Mouse (Mus musculus): ENCODE data around the gene Synj2. TPM values are rescaled to one million over a fixed set of nuclear protein-coding genes. Genes with fewer than 3 reads are reported as not detected.

The Synj2 gene
- total and polyA plus RNA-seq, 3 experiments, result 1.2 to 2.5 TPM; not detected in 1

GRCm38 (mm10) chr17:5939871-5940270 lies 1.2 kb upstream of the Synj2 start:
- H3K4me1 ChIP-seq (ENCODE audit: control insufficient read depth in 1 of 2, insufficient read depth in 2 of 2, low read length in 2 of 2), result peaks cover 10 to 23% of the 10 kb centered on the region in 2 experiments
- H3K79me2 ChIP-seq (ENCODE audit: control insufficient read depth, insufficient read depth, low read length, poor library complexity), result no peaks in the 10 kb centered on the region
- H3K9me3 ChIP-seq (replicated peaks; ENCODE audit: insufficient read depth, low read length), result no peaks in the 10 kb centered on the region
- no peak for DNase-seq (ENCODE audit: low read depth, low spot score)
- no peak overlapping the region for H3K4me3 ChIP-seq (ENCODE audit: control insufficient read depth in 1 of 2, insufficient read depth in 1 of 2, low read depth in 2 of 2, low read length in 2 of 2)
- TF ChIP-seq MYB (IDR thresholded peaks at IDR 0.05; ENCODE audit: low read depth, low read length) (no peak), HCFC1 (IDR thresholded peaks at IDR 0.05; ENCODE audit: low read depth, low read length) (no peak), POLR2AphosphoS5 (IDR thresholded peaks at IDR 0.05; ENCODE audit: borderline replicate concordance, low read depth, low read length) (no peak), TBP (IDR thresholded peaks at IDR 0.05; ENCODE audit: low read depth, low read length) (no peak)
- no peak overlapping the region for H3K9ac ChIP-seq (ENCODE audit: control insufficient read depth, low read depth, low read length, poor library complexity, severe bottlenecking)
- H3K36me3 ChIP-seq (ENCODE audit: control insufficient read depth in 1 of 2, insufficient read depth in 2 of 2, low read length in 2 of 2), result peaks cover 0 to 17% of the 10 kb centered on the region in 2 experiments; a peak in 2 of 4 replicates
- H3K27ac ChIP-seq (ENCODE audit: control insufficient read depth, low read depth, low read length), result no peak overlapping the region
- no peaks in the 10 kb centered on the region for H3K27me3 ChIP-seq (ENCODE audit: control insufficient read depth in 1 of 2, insufficient read depth in 2 of 2, low read length in 2 of 2)

GRCm38 (mm10) chr17:5940792-5941191 lies 288 bp upstream of the Synj2 start:
- DNase-seq (ENCODE audit: low read depth, low spot score), result peak; percentile 74

GRCm38 (mm10) chr17:5942156-5942555 lies 1.1 kb downstream of the Synj2 start:
- Histone ChIP-seq H3K36me3 (ENCODE audit: control insufficient read depth in 1 of 2, insufficient read depth in 2 of 2, low read length in 2 of 2) (peaks cover 0 to 17% of the 10 kb centered on the region in 2 experiments; a peak in 2 of 4 replicates), H3K27me3 (ENCODE audit: control insufficient read depth in 1 of 2, insufficient read depth in 2 of 2, low read length in 2 of 2) (no peaks in the 10 kb centered on the region), H3K4me3 (ENCODE audit: control insufficient read depth in 1 of 2, insufficient read depth in 1 of 2, low read depth in 2 of 2, low read length in 2 of 2) (peak overlapping the region; percentile 86 to 97; a peak in 3 of 4 replicates), H3K9ac (ENCODE audit: control insufficient read depth, low read depth, low read length, poor library complexity, severe bottlenecking) (no peak overlapping the region), H3K79me2 (ENCODE audit: control insufficient read depth, insufficient read depth, low read length, poor library complexity) (no peaks in the 10 kb centered on the region), H3K9me3 (replicated peaks; ENCODE audit: insufficient read depth, low read length) (no peaks in the 10 kb centered on the region), H3K27ac (ENCODE audit: control insufficient read depth, low read depth, low read length) (no peak overlapping the region), H3K4me1 (ENCODE audit: control insufficient read depth in 1 of 2, insufficient read depth in 2 of 2, low read length in 2 of 2) (peaks cover 10 to 15% of the 10 kb centered on the region in 2 experiments)
- TF ChIP-seq USF2 (IDR thresholded peaks at IDR 0.05; ENCODE audit: borderline replicate concordance in 1 of 2, insufficient read depth in 1 of 2, low read depth in 1 of 2, low read length in 2 of 2) (no peak), TCF12 (IDR thresholded peaks at IDR 0.05; ENCODE audit: low read depth, low read length) (no peak), MEF2A (IDR thresholded peaks at IDR 0.05; ENCODE audit: extremely low read depth, insufficient replicate concordance, low read depth, low read length, poor library complexity, severe bottlenecking) (no peak), GATA1 (IDR thresholded peaks at IDR 0.05; ENCODE audit: low read depth, low read length) (no peak), SIN3A (IDR thresholded peaks at IDR 0.05; ENCODE audit: low read length) (no peak), UBTF (IDR thresholded peaks at IDR 0.05; ENCODE audit: borderline replicate concordance, insufficient read depth, low read depth, low read length) (no peak), KAT2A (conservative IDR thresholded peaks at IDR 0.05; ENCODE audit: low read depth, low read length) (no peak), ZKSCAN1 (IDR thresholded peaks at IDR 0.05; ENCODE audit: low read depth, low read length) (no peak), POLR2A (IDR thresholded peaks at IDR 0.05; ENCODE audit: control insufficient read depth in 1 of 2, insufficient read depth in 1 of 2, low read depth in 1 of 2, low read length in 2 of 2, poor library complexity in 1 of 2) (no peak), TBP (IDR thresholded peaks at IDR 0.05; ENCODE audit: low read depth, low read length) (no peak), ETS1 (IDR thresholded peaks at IDR 0.05; ENCODE audit: low read depth, low read length) (no peak), POLR2AphosphoS2 (IDR thresholded peaks at IDR 0.05; ENCODE audit: low read length) (no peak), RAD21 (IDR thresholded peaks at IDR 0.05; ENCODE audit: low read depth, low read length) (no peak), E2F4 (IDR thresholded peaks at IDR 0.05; ENCODE audit: borderline replicate concordance, low read depth, low read length) (no peak), HCFC1 (IDR thresholded peaks at IDR 0.05; ENCODE audit: low read depth, low read length) (no peak), JUND (IDR thresholded peaks at IDR 0.05; ENCODE audit: low read depth, low read length) (no peak)
- peak; percentile 34 for DNase-seq (ENCODE audit: low read depth, low spot score)

More at GRCm38 (mm10) chr17:5940792-5941191, 288 bp upstream of the Synj2 start:
- no peaks in the 10 kb centered on the region for H3K79me2 ChIP-seq (ENCODE audit: control insufficient read depth, insufficient read depth, low read length, poor library complexity)
- H3K27ac ChIP-seq (ENCODE audit: control insufficient read depth, low read depth, low read length), result no peak overlapping the region
- peaks cover 10 to 16% of the 10 kb centered on the region in 2 experiments for H3K4me1 ChIP-seq (ENCODE audit: control insufficient read depth in 1 of 2, insufficient read depth in 2 of 2, low read length in 2 of 2)
- H3K27me3 ChIP-seq (ENCODE audit: control insufficient read depth in 1 of 2, insufficient read depth in 2 of 2, low read length in 2 of 2), result no peaks in the 10 kb centered on the region
- peak overlapping the region in 1 of 2 experiments; percentile 34; a peak in 3 of 4 replicates for H3K4me3 ChIP-seq (ENCODE audit: control insufficient read depth in 1 of 2, insufficient read depth in 1 of 2, low read depth in 2 of 2, low read length in 2 of 2)
- no peaks in the 10 kb centered on the region for H3K9me3 ChIP-seq (replicated peaks; ENCODE audit: insufficient read depth, low read length)
- H3K9ac ChIP-seq (ENCODE audit: control insufficient read depth, low read depth, low read length, poor library complexity, severe bottlenecking), result peak overlapping the region; percentile 36
- H3K36me3 ChIP-seq (ENCODE audit: control insufficient read depth in 1 of 2, insufficient read depth in 2 of 2, low read length in 2 of 2), result peaks cover 0 to 17% of the 10 kb centered on the region in 2 experiments; a peak in 2 of 4 replicates
- TF ChIP-seq ZMIZ1 (IDR thresholded peaks at IDR 0.05; ENCODE audit: low read depth, low read length) (no peak), HCFC1 (IDR thresholded peaks at IDR 0.05; ENCODE audit: low read depth, low read length) (no peak), SMC3 (IDR thresholded peaks at IDR 0.05; ENCODE audit: low read depth, low read length) (peak; percentile 52), SIN3A (IDR thresholded peaks at IDR 0.05; ENCODE audit: low read length) (no peak), MAZ (IDR thresholded peaks at IDR 0.05; ENCODE audit: low read depth, low read length) (peak; percentile 69; the same call in 1 of the 2 replicates), TAL1 (IDR thresholded peaks at IDR 0.05; ENCODE audit: low read length) (no peak), POLR2AphosphoS5 (IDR thresholded peaks at IDR 0.05; ENCODE audit: borderline replicate concordance, low read depth, low read length) (no peak), RAD21 (IDR thresholded peaks at IDR 0.05; ENCODE audit: low read depth, low read length) (peak; percentile 37), CTCF (IDR thresholded peaks at IDR 0.05 in 2 of 3, conservative IDR thresholded peaks at IDR 0.05 in 1 of 3; ENCODE audit: control insufficient read depth in 1 of 3, insufficient read depth in 1 of 3, low read depth in 2 of 3, low read length in 3 of 3, poor library complexity in 1 of 3, severe bottlenecking in 1 of 3) (peak; percentile 19 to 84 (median 67); a peak in 5 of 6 replicates), POLR2A (IDR thresholded peaks at IDR 0.05; ENCODE audit: control insufficient read depth in 1 of 2, insufficient read depth in 1 of 2, low read depth in 1 of 2, low read length in 2 of 2, poor library complexity in 1 of 2) (no peak)
